Mouse (Mus musculus) kidney, adult 9 months (tissue): ENCODE measurements around the gene Lnpk.

Source experiments
- DNase-seq: peaks from one replicate; pipeline ENCODE4 v3.0.0; 2022

The Lnpk gene

GRCm38 (mm10) chr2:74488443-74488842, 90.8 kb downstream of the Lnpk start:
- no peak for DNase-seq

- no peak for DNase-seq
Measured at GRCm38 (mm10) chr2:74482651-74483050, 96.6 kb downstream of the Lnpk start.

GRCm38 (mm10) chr2:74482086-74482485, 97.1 kb downstream of the Lnpk start:
- no peak for DNase-seq
